17 mouse cellular contexts compared by ENCODE assay signal in genomic region chr2:101624526-101624925, GRCm38 (mm10). TPM values are rescaled to one million over a fixed set of nuclear protein-coding genes. Genes with fewer than 3 reads are reported as not detected.
"Had no signal": no experiment of that assay in that cellular context is flagged by ENCODE, and none has a peak within 500 bp of the region (broad histone marks: within the 10 kb centered on the region; RNA-seq: fewer than 3 reads in every experiment).

Rag2 (plus strand) TSS chr2:101624718.

- H3K9ac ChIP-seq: liver, embryonic 12.5 days; lung, embryonic 15.5 days; midbrain, embryonic 12.5 days had no signal

- H3K36me3 ChIP-seq: limb, embryonic 10.5 days; liver, embryonic 12.5 days; lung, embryonic 15.5 days; midbrain, embryonic 12.5 days had no signal

- ATAC-seq: liver, embryonic 12.5 days had no signal

- H3K27me3 ChIP-seq: liver, embryonic 12.5 days; lung, embryonic 15.5 days; megakaryocyte, embryonic 14.5 days; midbrain, embryonic 12.5 days had no signal

- H3K27ac ChIP-seq: left cerebral cortex, adult 2 months; limb, embryonic 10.5 days; liver, embryonic 12.5 days; lung, embryonic 15.5 days; macrophage; midbrain, embryonic 12.5 days had no signal

- H3K4me2 ChIP-seq: liver, embryonic 12.5 days; lung, embryonic 15.5 days; midbrain, embryonic 12.5 days had no signal

- H3K4me3 ChIP-seq: left cerebral cortex, adult 2 months; limb, embryonic 10.5 days; liver, embryonic 12.5 days; lung, embryonic 15.5 days; megakaryocyte, embryonic 14.5 days; midbrain, embryonic 12.5 days had no signal

- H3K9me3 ChIP-seq: limb, embryonic 10.5 days; liver, embryonic 12.5 days; lung, embryonic 15.5 days; megakaryocyte, embryonic 14.5 days; midbrain, embryonic 12.5 days had no signal

- DNase-seq: kidney, adult 8-10 months; kidney, postnatal 25 days; lung, postnatal 14 days; right cerebral cortex, postnatal 14 days had no signal

RNA-seq across cellular contexts. Expression of gene Rag2, which starts in this region (rescaled TPM):
- total RNA-seq: layer of hippocampus, postnatal 25 days; left cerebral cortex, adult 2 months; left cerebral cortex, postnatal 14 days; midbrain, postnatal 0 days had no signal
- polyA plus RNA-seq: kidney, embryonic 16.5 days; limb, embryonic 10.5 days; macrophage; midbrain, embryonic 12.5 days; midbrain, postnatal 0 days; neural tube, embryonic 14.5 days; spleen, adult 2 months had no signal
